Comparison of ENCODE assay signal across 19 mouse cellular contexts in the genomic region with DNA sequence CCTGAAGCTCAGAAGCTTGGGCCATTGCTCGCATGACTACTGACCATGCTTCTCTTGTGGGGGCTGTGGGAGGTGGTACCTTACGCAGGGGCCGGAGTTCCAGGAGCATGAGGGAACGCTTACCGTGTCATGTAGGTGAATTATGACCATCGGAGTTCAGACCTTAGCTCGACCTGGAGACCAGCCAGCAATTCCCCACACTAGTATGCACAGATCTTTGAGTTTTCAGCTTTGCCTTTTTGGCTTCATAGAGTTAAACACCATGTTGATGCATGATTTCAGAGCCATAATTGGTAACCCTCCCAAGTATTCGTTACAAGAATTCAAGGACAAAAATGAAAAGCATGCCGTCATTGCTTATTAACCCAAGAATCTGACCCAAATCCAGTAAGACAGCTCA. TPM values are rescaled to one million over a fixed set of nuclear protein-coding genes. Genes with fewer than 3 reads are reported as not detected.
DNase-seq lines count a peak whose midpoint lies in the region; ATAC-seq lines count a peak whose summit lies in the region.
"Had no signal": no experiment of that assay in that cellular context is flagged by ENCODE, and none has a peak within 500 bp of the region (broad histone marks: within the 10 kb centered on the region; RNA-seq: fewer than 3 reads in every experiment).

No protein-coding gene starts in this region.

- WGBS in neural tube, embryonic 15.5 days, result 76% methylated on average over 9 of the region's 9 CpGs
- WGBS in kidney, embryonic 16.5 days, result 34% methylated on average over 9 of the region's 9 CpGs

- peaks cover 9% of the 10 kb centered on the region for H3K4me1 ChIP-seq in neural tube, embryonic 15.5 days
- H3K4me1 ChIP-seq in kidney, embryonic 16.5 days (ENCODE audit: insufficient read depth, low read length), result peaks cover 10% of the 10 kb centered on the region
- H3K4me1 ChIP-seq: intestine, embryonic 15.5 days had no signal

- DNase-seq in embryo, embryonic 10 days (ENCODE audit: low spot score), result peak; percentile 7
- DNase-seq in embryo, embryonic 9.5 days (ENCODE audit: extremely low spot score), result no peak
- peak; percentile 13 for DNase-seq in neural tube, embryonic 10.5 days (ENCODE audit: extremely low spot score, low spot score)
- DNase-seq in B cell, adult 2 months, result no peak
- DNase-seq in cerebellum, postnatal 25 days, result no peak
- DNase-seq: cerebellum, adult 8-10 months; heart, postnatal 14 days; lung, postnatal 14 days; right cerebral cortex, postnatal 14 days; thymus, postnatal 14 days had no signal

- H3K36me3 ChIP-seq in neural tube, embryonic 15.5 days, result no peaks in the 10 kb centered on the region
- no peaks in the 10 kb centered on the region for H3K36me3 ChIP-seq in kidney, embryonic 16.5 days (ENCODE audit: insufficient read depth, low read length)
- H3K36me3 ChIP-seq: forebrain, embryonic 15.5 days; intestine, embryonic 15.5 days; liver, embryonic 15.5 days; midbrain, embryonic 15.5 days had no signal

- H3K9ac ChIP-seq in neural tube, embryonic 15.5 days (replicated peaks), result no peak overlapping the region
- H3K9ac ChIP-seq in kidney, embryonic 16.5 days (replicated peaks; ENCODE audit: low read length), result no peak overlapping the region
- H3K9ac ChIP-seq: forebrain, embryonic 15.5 days; hindbrain, embryonic 14.5 days; intestine, embryonic 15.5 days; liver, embryonic 15.5 days; midbrain, embryonic 15.5 days had no signal

- no peak overlapping the region for H3K4me3 ChIP-seq in neural tube, embryonic 15.5 days (replicated peaks)
- H3K4me3 ChIP-seq in kidney, embryonic 16.5 days (ENCODE audit: low read length), result no peak overlapping the region
- H3K4me3 ChIP-seq: forebrain, embryonic 15.5 days; intestine, embryonic 15.5 days; liver, embryonic 15.5 days; megakaryocyte, embryonic 14.5 days; midbrain, embryonic 15.5 days had no signal

- no peaks in the 10 kb centered on the region for H3K27me3 ChIP-seq in neural tube, embryonic 15.5 days (replicated peaks)
- H3K27me3 ChIP-seq in kidney, embryonic 16.5 days (ENCODE audit: insufficient read depth, low read length), result no peaks in the 10 kb centered on the region
- H3K27me3 ChIP-seq: forebrain, embryonic 15.5 days; intestine, embryonic 15.5 days; liver, embryonic 15.5 days; midbrain, embryonic 15.5 days had no signal

- no peak for ATAC-seq in neural tube, embryonic 15.5 days (ENCODE audit: low FRiP score)
- ATAC-seq in kidney, embryonic 16.5 days (ENCODE audit: low FRiP score, low TSS enrichment), result no peak
- ATAC-seq: forebrain, embryonic 15.5 days; intestine, embryonic 15.5 days; midbrain, embryonic 15.5 days had no signal

- no peaks in the 10 kb centered on the region for H3K9me3 ChIP-seq in neural tube, embryonic 15.5 days (replicated peaks)
- no peaks in the 10 kb centered on the region for H3K9me3 ChIP-seq in kidney, embryonic 16.5 days (ENCODE audit: low read length)
- H3K9me3 ChIP-seq: forebrain, embryonic 15.5 days; intestine, embryonic 15.5 days; liver, embryonic 15.5 days; midbrain, embryonic 15.5 days had no signal

- no peak overlapping the region for H3K4me2 ChIP-seq in neural tube, embryonic 15.5 days
- peak overlapping the region; percentile 23 for H3K4me2 ChIP-seq in kidney, embryonic 16.5 days (replicated peaks; ENCODE audit: low read depth, low read length)
- H3K4me2 ChIP-seq: forebrain, embryonic 15.5 days; heart, embryonic 11.5 days; hindbrain, embryonic 14.5 days; intestine, embryonic 15.5 days; liver, embryonic 15.5 days; midbrain, embryonic 15.5 days had no signal

- no peak overlapping the region for H3K27ac ChIP-seq in neural tube, embryonic 15.5 days (replicated peaks)
- no peak overlapping the region for H3K27ac ChIP-seq in kidney, embryonic 16.5 days (ENCODE audit: low read length)
- H3K27ac ChIP-seq: forebrain, embryonic 15.5 days; hindbrain, embryonic 14.5 days; intestine, embryonic 15.5 days; liver, embryonic 15.5 days; midbrain, embryonic 15.5 days had no signal

RNA-seq across cellular contexts. Expression of gene Pdgfd, which starts 2.6 kb away (rescaled TPM):
- polyA plus RNA-seq in neural tube, embryonic 15.5 days (2015; fragmentation: Nextera tagmentation; extraction: Ambion mirVana), result 3.4 and 4.8 TPM in 2 replicates
- polyA plus RNA-seq in kidney, embryonic 16.5 days (2015; fragmentation: Nextera tagmentation; extraction: Ambion mirVana), result 19.9 and 20.4 TPM in 2 replicates

Comparison
In these comparisons a context has a peak if more than half of its experiments do, and no peak if none do; other contexts are left out.
1. DNase-seq: peak in embryo, embryonic 10 days (single experiment) and neural tube, embryonic 10.5 days (single experiment); none in embryo, embryonic 9.5 days (single experiment), B cell, adult 2 months (0 of 2) and cerebellum, postnatal 25 days (0 of 2).